Mouse (Mus musculus): ENCODE measurements at regions not wholly inside any gene's neighbourhood (a gene's known extent, or its start where the extent isn't known, plus 50 kb on each side); places are given as distances from the start of the nearest gene placed in this dataset.

DNA sequence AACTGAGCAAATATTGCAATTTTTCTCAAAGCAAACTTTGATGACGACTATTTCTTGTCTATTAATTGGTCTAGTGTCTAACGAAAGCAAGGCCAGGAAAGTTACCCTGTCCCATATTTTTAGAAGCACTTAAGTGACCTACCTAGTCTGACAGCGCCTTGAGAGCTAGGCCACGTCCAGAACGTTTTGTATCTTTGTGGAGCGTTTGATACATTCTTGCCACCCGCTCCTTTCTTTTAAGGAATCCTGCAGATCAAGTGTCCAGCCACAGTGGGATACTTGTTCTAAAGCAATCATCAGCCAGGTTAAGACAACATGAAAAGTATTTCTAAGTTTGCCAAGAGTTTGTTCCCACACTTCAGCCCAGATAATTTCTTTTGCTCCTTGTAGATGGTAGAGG, 79.8 kb upstream of the Slc38a2 start:
- H3K79me2 ChIP-seq (replicated peaks; ENCODE audit: control insufficient read depth, extremely low read depth, insufficient read depth, poor library complexity, severe bottlenecking): no peaks in the 10 kb centered on the region
- no peaks in the 10 kb centered on the region for H3K36me3 ChIP-seq (replicated peaks in 1 of 2; ENCODE audit: control insufficient read depth in 1 of 2, insufficient read depth in 1 of 2, low read length in 1 of 2)
- no peak overlapping the region for H3K4me3 ChIP-seq (replicated peaks in 1 of 3; ENCODE audit: low read depth in 2 of 3, low read length in 2 of 3, poor library complexity in 1 of 3)
- H3K27me3 ChIP-seq (replicated peaks): no peaks in the 10 kb centered on the region
- TF ChIP-seq MYC (IDR thresholded peaks at IDR 0.05; ENCODE audit: low read depth, low read length): no peak
- TF ChIP-seq GABPA (IDR thresholded peaks at IDR 0.05; ENCODE audit: insufficient replicate concordance, low read depth, low read length): no peak
- no peak for TF ChIP-seq NELFE (IDR thresholded peaks at IDR 0.05; ENCODE audit: low read depth, low read length)
- no peak for TF ChIP-seq EP300 (IDR thresholded peaks at IDR 0.05; ENCODE audit: low read length)
- TF ChIP-seq ZKSCAN1 (IDR thresholded peaks at IDR 0.05; ENCODE audit: borderline replicate concordance, low read depth, low read length): no peak
- H3K4me1 ChIP-seq (ENCODE audit: control insufficient read depth in 1 of 2, insufficient read depth in 2 of 2): peaks cover 0 to 8% of the 10 kb centered on the region in 2 experiments; a peak in 2 of 4 replicates
- no peak overlapping the region for H3K4me2 ChIP-seq (ENCODE audit: insufficient read depth, low read depth, poor library complexity, severe bottlenecking)
- H3K9me3 ChIP-seq (replicated peaks; ENCODE audit: low read length): no peaks in the 10 kb centered on the region
- dilution Hi-C loops (cut with MboI; ENCODE audit: extremely low pct_ligation_motif_present, extremely low pct_unique_long_range_greater_than_20kb, low sequenced_read_pairs): no loop called here
- in situ Hi-C loops (cut with MboI; ENCODE audit: low pct_ligation_motif_present, low pct_unique_long_range_greater_than_20kb, low sequenced_read_pairs): no loop called here
- DNase-seq (ENCODE audit: extremely low read depth): no peak
- no peak overlapping the region for H3K9ac ChIP-seq (ENCODE audit: insufficient read depth, low read depth)
- H3K27ac ChIP-seq (ENCODE audit: insufficient read depth, low read depth): no peak overlapping the region

DNA sequence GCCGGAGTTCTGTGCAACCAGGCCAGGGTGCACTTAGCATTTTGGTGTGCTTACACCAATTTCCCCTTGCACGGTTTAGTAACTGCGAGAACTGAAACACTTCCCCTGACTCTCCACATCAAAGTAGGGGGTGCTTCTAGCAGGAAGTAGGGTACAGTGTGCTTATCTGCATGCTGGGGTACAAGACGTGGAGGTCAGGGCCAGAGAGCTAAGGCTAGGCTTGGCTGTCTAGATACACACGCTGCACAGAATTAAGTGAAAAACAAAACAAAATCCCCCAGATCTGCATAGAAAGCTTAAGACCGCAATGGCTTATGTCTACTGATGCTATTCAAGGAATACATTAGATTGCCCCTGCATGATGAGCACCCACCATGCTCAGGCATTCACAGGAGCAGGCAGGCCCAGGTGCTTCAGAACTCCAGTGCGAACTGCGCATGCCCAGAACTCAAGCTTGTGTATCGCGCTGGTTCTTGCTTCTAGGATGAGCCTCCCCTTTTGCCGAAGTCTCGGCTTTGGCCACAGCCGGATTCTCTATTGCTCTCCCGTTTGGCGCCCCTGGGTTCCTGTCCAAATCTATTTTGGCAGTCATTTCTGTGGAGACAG, 78.9 kb upstream of the Slc38a2 start:
- TF ChIP-seq RAD21 (IDR thresholded peaks at IDR 0.05; ENCODE audit: low read depth, low read length) (no peak), MYC (IDR thresholded peaks at IDR 0.05; ENCODE audit: low read depth, low read length) (no peak), CHD1 (IDR thresholded peaks at IDR 0.05; ENCODE audit: low read depth, low read length) (no peak), ZC3H11A (IDR thresholded peaks at IDR 0.05; ENCODE audit: low read depth, low read length) (no peak), ZMIZ1 (IDR thresholded peaks at IDR 0.05; ENCODE audit: low read depth, low read length) (no peak), TCF12 (IDR thresholded peaks at IDR 0.05; ENCODE audit: low read depth, low read length) (no peak), CTCF (conservative IDR thresholded peaks at IDR 0.05 in 1 of 2, IDR thresholded peaks at IDR 0.05 in 1 of 2; ENCODE audit: low read depth in 2 of 2, low read length in 2 of 2) (no peak), HCFC1 (IDR thresholded peaks at IDR 0.05; ENCODE audit: low read depth, low read length) (no peak), EP300 (IDR thresholded peaks at IDR 0.05; ENCODE audit: low read length) (no peak), MAX (IDR thresholded peaks at IDR 0.05; ENCODE audit: low read length) (no peak), MXI1 (IDR thresholded peaks at IDR 0.05; ENCODE audit: low read depth, low read length) (no peak), PAX5 (IDR thresholded peaks at IDR 0.05; ENCODE audit: low read length) (no peak)
- no peaks in the 10 kb centered on the region for H3K36me3 ChIP-seq (replicated peaks in 1 of 2; ENCODE audit: control insufficient read depth in 1 of 2, insufficient read depth in 1 of 2, low read length in 1 of 2)
- dilution Hi-C loops (cut with MboI; ENCODE audit: extremely low pct_ligation_motif_present, extremely low pct_unique_long_range_greater_than_20kb, low sequenced_read_pairs): no loop called here
- no peaks in the 10 kb centered on the region for H3K79me2 ChIP-seq (replicated peaks; ENCODE audit: control insufficient read depth, extremely low read depth, insufficient read depth, poor library complexity, severe bottlenecking)
- no peaks in the 10 kb centered on the region for H3K27me3 ChIP-seq (replicated peaks)
- no peaks in the 10 kb centered on the region for H3K9me3 ChIP-seq (replicated peaks; ENCODE audit: low read length)
- H3K4me1 ChIP-seq (ENCODE audit: control insufficient read depth in 1 of 2, insufficient read depth in 2 of 2): peaks cover 0 to 8% of the 10 kb centered on the region in 2 experiments; a peak in 2 of 4 replicates
- in situ Hi-C loops (cut with MboI; ENCODE audit: low pct_ligation_motif_present, low pct_unique_long_range_greater_than_20kb, low sequenced_read_pairs): no loop called here
- H3K27ac ChIP-seq (ENCODE audit: insufficient read depth, low read depth): no peak overlapping the region
- no peak overlapping the region for H3K4me2 ChIP-seq (ENCODE audit: insufficient read depth, low read depth, poor library complexity, severe bottlenecking)
- H3K9ac ChIP-seq (ENCODE audit: insufficient read depth, low read depth): no peak overlapping the region
- no peak for DNase-seq (ENCODE audit: extremely low read depth)
- H3K4me3 ChIP-seq (replicated peaks in 1 of 3; ENCODE audit: low read depth in 2 of 3, low read length in 2 of 3, poor library complexity in 1 of 3): no peak overlapping the region
